Mouse (Mus musculus): ENCODE data around the gene Wipf3.

GRCm38 (mm10) chr6:54494612-54495398 is 65.4 kb downstream of the Wipf3 start:
- TF ChIP-seq E2F4 (IDR thresholded peaks at IDR 0.05; ENCODE audit: insufficient read depth): no peak
- no peak for TF ChIP-seq POLR2A (IDR thresholded peaks at IDR 0.05; ENCODE audit: insufficient read length, low read depth)
